Mouse (Mus musculus) G1E-ER4 (cell line): ENCODE results near the gene Slc24a4. TPM values are rescaled to one million over a fixed set of nuclear protein-coding genes. Genes with fewer than 3 reads are reported as not detected.

Source experiments
- GATA1 ChIP-seq: IDR thresholded peaks from one replicate; pipeline ENCODE4 v1.8.0; 2012; ENCODE audit warnings: low read length, inconsistent platforms
- polyA plus RNA-seq: library from polyadenylated mRNA; stranded (reverse); fragments of >175 nt; gene quantifications from 2 replicates; pipeline ENCODE4 v1.2.3, GENCODE M21; 2012

Slc24a4 gene
- polyA plus RNA-seq, 1 experiment, result not detected

- TF ChIP-seq GATA1, result no peak
These were observed 74.4 kb downstream of the Slc24a4 start for GRCm38 (mm10) chr12:102202901-102203300.

DNA sequence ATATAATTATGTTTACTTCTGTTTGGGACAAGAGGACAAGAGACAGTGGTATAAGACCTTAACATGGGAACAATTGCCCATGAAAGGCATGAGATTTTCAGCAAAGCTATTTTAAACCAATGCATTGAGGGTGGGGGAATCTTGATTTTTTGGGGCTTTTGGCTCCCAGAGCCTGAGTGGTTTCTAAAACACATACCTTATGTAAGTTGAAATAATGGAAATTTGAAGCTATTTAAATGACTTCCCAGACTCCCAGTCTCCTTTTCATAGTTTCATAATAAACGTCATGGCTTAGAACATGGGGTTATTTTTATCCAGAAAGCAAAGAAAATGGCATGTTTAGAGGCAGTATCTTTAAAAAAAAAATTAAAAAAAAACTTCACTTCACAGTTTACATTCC, 77.9 kb downstream of the Slc24a4 start:
- TF ChIP-seq GATA1, result no peak

DNA sequence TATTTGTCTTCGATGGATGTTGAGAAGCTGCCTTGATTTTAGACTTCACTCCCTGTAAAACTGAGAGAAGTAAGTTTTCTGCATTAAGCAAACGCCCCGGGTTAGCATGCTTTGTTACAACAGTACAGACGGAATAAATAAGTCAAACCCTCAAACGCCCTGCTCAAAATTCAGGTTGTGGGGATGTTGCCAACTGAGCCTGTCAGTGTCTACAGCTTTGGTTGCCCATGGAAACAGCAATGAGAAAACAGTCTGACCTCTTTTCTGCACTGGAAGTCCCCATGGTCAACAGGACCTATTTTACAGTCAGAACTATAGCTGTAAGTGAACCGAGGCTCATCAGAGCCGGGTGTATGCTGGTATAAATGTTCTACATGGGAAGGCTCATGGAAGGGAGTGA, 78.7 kb downstream of the Slc24a4 start:
- no peak for TF ChIP-seq GATA1

DNA sequence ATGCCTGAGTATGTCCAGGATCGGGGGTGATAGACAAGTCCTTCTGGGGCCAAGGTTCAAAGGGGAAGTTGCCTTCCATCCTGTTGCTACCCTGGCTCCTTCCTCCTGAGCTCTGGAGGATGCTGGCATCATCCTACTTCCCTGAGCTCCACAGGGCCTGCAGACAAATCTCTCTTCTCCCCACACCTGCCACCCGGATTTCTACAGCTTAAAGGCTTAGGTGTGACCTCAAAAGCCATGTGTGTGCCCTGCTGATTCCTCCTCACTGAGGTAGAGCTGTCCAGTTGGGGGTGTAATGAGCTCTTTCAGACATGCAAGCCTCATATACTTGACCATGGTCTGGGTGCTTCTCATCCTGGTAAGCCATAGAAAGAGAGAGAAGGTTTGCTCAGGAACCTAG, 82.3 kb downstream of the Slc24a4 start:
- TF ChIP-seq GATA1, result no peak

DNA sequence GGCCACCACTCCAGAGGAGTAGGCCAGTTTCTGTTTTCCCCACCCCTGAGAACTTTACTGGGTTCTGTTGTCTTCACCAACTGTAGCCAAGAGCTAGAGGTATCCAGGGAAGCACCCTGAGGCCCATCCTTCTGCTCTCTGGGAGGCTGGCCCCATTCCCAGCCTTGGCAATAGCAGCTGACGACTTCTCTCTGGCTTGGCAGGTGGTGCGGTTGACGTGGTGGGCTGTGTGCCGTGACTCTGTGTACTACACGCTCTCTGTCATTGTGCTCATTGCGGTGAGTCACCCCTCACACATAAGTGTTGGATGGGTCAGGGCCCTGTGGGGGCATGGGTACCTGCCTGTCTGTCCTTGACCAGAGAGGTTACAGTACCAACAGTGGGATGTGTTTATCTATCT, 94.9 kb downstream of the Slc24a4 start:
- no peak for TF ChIP-seq GATA1

DNA sequence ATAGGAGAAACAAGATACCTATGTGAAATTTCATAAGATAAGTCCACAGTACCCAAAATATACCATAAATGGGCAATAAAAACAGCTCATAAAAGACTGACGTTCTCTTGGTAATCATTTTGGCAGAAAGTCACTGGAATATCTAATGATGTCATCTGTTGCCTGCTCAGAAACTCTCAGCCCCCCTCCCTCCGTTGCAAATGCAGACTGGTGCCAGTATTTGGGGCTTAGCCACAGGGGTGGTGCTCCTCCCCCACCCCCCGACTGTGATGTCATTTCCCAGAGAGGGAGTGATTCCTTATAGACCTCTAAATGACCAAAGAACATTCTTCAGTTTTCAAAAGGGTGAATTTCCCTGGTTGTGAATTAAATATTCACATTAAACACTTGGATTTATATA, 96.6 kb downstream of the Slc24a4 start:
- no peak for TF ChIP-seq GATA1

- no peak for TF ChIP-seq GATA1
These were observed 107.0 kb downstream of the Slc24a4 start for GRCm38 (mm10) chr12:102235551-102235950.

- no peak for TF ChIP-seq GATA1
These were observed 107.8 kb downstream of the Slc24a4 start for GRCm38 (mm10) chr12:102236317-102236716.

DNA sequence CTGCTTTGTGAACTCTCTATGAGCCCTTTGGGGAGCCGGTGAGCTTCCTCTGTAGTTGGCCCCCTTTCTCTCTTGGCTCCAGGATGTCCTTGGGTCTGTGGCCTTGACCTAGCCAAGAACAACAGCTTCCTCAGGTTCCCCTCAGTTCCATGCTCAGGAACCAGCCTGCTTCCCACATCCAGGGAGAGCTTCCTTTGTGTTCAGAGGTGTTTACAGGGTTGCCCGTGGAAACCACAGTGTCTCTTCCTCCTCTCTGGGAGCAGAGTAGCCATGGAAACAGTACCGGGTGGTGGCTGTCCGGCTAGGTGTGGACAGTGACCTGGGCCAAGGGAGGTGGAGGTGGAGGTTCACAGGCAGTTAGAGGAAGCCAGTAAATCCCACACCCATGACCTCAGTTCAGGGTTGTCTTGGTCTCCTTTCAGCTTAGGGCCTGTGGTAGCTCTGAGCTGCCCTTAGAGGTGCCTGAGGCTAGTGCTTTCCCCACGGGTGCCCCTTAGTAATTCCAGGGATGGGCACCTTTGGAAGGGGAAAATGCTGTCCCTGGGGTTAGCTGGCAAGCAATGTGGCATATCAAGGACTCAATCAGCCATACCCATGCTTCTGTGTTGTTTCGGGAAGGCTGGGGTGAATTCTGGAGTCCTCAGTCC, 113.7 kb downstream of the Slc24a4 start:
- no peak for TF ChIP-seq GATA1

DNA sequence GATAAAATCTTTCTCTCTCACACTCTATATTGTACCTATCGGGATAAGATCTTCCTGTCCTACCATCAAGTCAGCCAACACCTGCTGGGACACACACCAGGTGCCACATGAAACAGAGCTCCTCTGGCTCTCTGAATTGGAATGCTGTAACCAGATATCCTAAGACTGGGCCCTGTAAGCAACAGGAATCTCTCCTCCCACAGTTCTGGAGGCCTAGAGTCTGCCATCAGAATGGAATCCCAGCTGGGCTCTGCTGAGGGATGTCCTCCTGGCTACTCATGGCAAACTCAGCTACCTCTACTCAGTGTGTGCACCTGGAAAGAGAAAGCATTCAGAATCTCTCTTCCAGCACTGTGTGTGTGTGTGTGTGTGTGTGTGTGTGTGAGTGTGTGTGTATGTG, 115.4 kb downstream of the Slc24a4 start:
- TF ChIP-seq GATA1, result no peak

DNA sequence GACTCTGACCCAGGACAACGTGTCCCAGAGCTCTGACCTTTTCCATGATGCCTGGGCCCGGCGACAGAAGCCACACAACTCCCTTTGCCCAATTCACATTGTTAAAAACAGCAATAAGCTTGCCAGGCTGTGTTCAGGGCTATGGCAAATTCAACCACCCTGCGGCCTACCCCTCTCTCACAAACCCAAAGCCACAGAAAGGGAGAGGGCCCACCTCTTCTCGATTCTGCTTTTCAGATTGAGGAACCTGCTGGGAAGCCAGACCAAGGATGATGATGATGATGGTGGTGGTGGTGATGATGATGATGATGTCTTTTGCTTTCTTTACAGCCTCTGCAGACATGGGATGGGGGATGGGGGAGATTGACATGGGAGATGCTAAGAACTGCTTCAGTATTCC, 117.7 kb downstream of the Slc24a4 start:
- no peak for TF ChIP-seq GATA1

GRCm38 (mm10) chr12:102248104-102248503, 119.6 kb downstream of the Slc24a4 start:
- TF ChIP-seq GATA1, result no peak

GRCm38 (mm10) chr12:102250316-102250715, 121.8 kb downstream of the Slc24a4 start:
- TF ChIP-seq GATA1, result no peak

DNA sequence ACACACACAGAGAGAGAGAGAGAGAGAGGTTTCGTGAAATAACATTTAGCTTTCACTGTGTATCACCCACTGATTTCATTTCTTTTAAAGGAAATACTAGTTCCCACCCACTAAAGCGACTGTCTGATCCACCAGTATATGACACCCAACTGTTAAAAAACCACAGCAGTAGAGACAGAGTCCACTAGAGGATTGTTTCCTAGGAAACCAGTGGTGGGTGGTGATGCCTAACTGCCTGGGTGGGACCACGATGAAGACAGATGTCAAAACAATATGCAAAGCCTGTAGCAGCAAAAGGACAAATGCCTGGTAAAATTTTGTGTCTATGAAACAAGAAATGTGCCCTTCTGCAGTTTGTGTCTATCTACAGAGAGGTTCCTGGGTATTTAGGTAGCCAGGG, 122.5 kb downstream of the Slc24a4 start:
- TF ChIP-seq GATA1, result no peak

GRCm38 (mm10) chr12:102251985-102252384, 123.5 kb downstream of the Slc24a4 start:
- no peak for TF ChIP-seq GATA1

DNA sequence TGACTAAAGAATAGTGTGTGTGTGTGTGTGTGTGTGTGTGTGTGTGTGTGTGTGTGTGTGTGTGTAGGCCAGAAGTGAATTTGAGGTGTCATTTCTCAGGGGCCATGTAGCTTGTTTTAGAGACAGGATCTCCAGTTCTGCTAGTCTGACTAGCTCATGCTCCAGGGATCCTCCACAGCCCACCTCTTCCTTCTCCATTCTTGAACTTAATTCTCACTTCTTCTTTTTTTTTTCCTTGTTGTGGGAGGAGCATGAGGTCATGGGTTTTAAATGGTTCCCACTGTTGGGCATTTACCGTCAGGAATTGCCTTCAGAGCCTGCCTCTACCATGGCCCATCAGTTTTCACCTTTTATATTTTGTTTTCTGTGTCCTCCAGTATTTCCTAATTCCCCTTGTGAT, 124.0 kb downstream of the Slc24a4 start:
- no peak for TF ChIP-seq GATA1

GRCm38 (mm10) chr12:102255012-102255411, 126.5 kb downstream of the Slc24a4 start:
- TF ChIP-seq GATA1, result no peak
